Mouse (Mus musculus): Measurements from ENCODE around the gene Ptprg. TPM values are rescaled to one million over a fixed set of nuclear protein-coding genes. Genes with fewer than 3 reads are reported as not detected.
"Not testable (repeated sequence)": the region's sequence is repeated elsewhere in the genome, so short reads cannot be mapped to it uniquely, and the experiment has no call there.

Gene Ptprg
- total RNA-seq, 1 experiment from 2014 or later, result not detected

- no peak for ATAC-seq (ENCODE audit: extremely low read depth, insufficient number of reproducible peaks, low FRiP score, poor library complexity, severe bottlenecking)
These were observed 494.3 kb downstream of the Ptprg start for GRCm38 (mm10) chr14:12047637-12048036.

- no peak for ATAC-seq (ENCODE audit: extremely low read depth, insufficient number of reproducible peaks, low FRiP score, poor library complexity, severe bottlenecking)
These were observed 503.7 kb downstream of the Ptprg start for GRCm38 (mm10) chr14:12056912-12057524.

- no peak for ATAC-seq (ENCODE audit: extremely low read depth, insufficient number of reproducible peaks, low FRiP score, poor library complexity, severe bottlenecking)
These were observed 504.5 kb downstream of the Ptprg start for GRCm38 (mm10) chr14:12057856-12058255.

GRCm38 (mm10) chr14:12059149-12059548 lies 505.8 kb downstream of the Ptprg start:
- no peak for ATAC-seq (ENCODE audit: extremely low read depth, insufficient number of reproducible peaks, low FRiP score, poor library complexity, severe bottlenecking)

- not testable (repeated sequence) for ATAC-seq (ENCODE audit: extremely low read depth, insufficient number of reproducible peaks, low FRiP score, poor library complexity, severe bottlenecking)
These were observed 508.0 kb downstream of the Ptprg start for GRCm38 (mm10) chr14:12061313-12061712.

GRCm38 (mm10) chr14:12062628-12063360 lies 509.5 kb downstream of the Ptprg start:
- ATAC-seq (ENCODE audit: extremely low read depth, insufficient number of reproducible peaks, low FRiP score, poor library complexity, severe bottlenecking), result no peak

- no peak for ATAC-seq (ENCODE audit: extremely low read depth, insufficient number of reproducible peaks, low FRiP score, poor library complexity, severe bottlenecking)
These were observed 511.7 kb downstream of the Ptprg start for GRCm38 (mm10) chr14:12065001-12065400.

- no peak for ATAC-seq (ENCODE audit: extremely low read depth, insufficient number of reproducible peaks, low FRiP score, poor library complexity, severe bottlenecking)
These were observed 512.4 kb downstream of the Ptprg start for GRCm38 (mm10) chr14:12065736-12066135.

- no peak for ATAC-seq (ENCODE audit: extremely low read depth, insufficient number of reproducible peaks, low FRiP score, poor library complexity, severe bottlenecking)
These were observed 516.4 kb downstream of the Ptprg start for GRCm38 (mm10) chr14:12069707-12070106.

GRCm38 (mm10) chr14:12070361-12070760 lies 517.0 kb downstream of the Ptprg start:
- ATAC-seq (ENCODE audit: extremely low read depth, insufficient number of reproducible peaks, low FRiP score, poor library complexity, severe bottlenecking), result no peak

- ATAC-seq (ENCODE audit: extremely low read depth, insufficient number of reproducible peaks, low FRiP score, poor library complexity, severe bottlenecking), result no peak
These were observed 517.6 kb downstream of the Ptprg start for GRCm38 (mm10) chr14:12070856-12071465.

- ATAC-seq (ENCODE audit: extremely low read depth, insufficient number of reproducible peaks, low FRiP score, poor library complexity, severe bottlenecking), result no peak
These were observed 518.9 kb downstream of the Ptprg start for GRCm38 (mm10) chr14:12072026-12072861.

GRCm38 (mm10) chr14:12073408-12074107 lies 520.2 kb downstream of the Ptprg start:
- ATAC-seq (ENCODE audit: extremely low read depth, insufficient number of reproducible peaks, low FRiP score, poor library complexity, severe bottlenecking), result no peak

- ATAC-seq (ENCODE audit: extremely low read depth, insufficient number of reproducible peaks, low FRiP score, poor library complexity, severe bottlenecking), result no peak
These were observed 523.9 kb downstream of the Ptprg start for GRCm38 (mm10) chr14:12077193-12077592.

- no peak for ATAC-seq (ENCODE audit: extremely low read depth, insufficient number of reproducible peaks, low FRiP score, poor library complexity, severe bottlenecking)
These were observed 525.9 kb downstream of the Ptprg start for GRCm38 (mm10) chr14:12079250-12079649.

GRCm38 (mm10) chr14:12079833-12080401 lies 526.6 kb downstream of the Ptprg start:
- no peak for ATAC-seq (ENCODE audit: extremely low read depth, insufficient number of reproducible peaks, low FRiP score, poor library complexity, severe bottlenecking)

- ATAC-seq (ENCODE audit: extremely low read depth, insufficient number of reproducible peaks, low FRiP score, poor library complexity, severe bottlenecking), result no peak
These were observed 529.0 kb downstream of the Ptprg start for GRCm38 (mm10) chr14:12082131-12082921.

GRCm38 (mm10) chr14:12084076-12084475 lies 530.7 kb downstream of the Ptprg start:
- no peak for ATAC-seq (ENCODE audit: extremely low read depth, insufficient number of reproducible peaks, low FRiP score, poor library complexity, severe bottlenecking)

All from neutrophil, adult 5-6 weeks (primary cell).